Mouse (Mus musculus) gastrocnemius, adult 2 months (tissue): ENCODE measurements around the gene Frmd4a. TPM values are rescaled to one million over a fixed set of nuclear protein-coding genes. Genes with fewer than 3 reads are reported as not detected.

Source experiments
- DNase-seq: peaks from one replicate; pipeline ENCODE4 v3.0.0; 2022
- H3K27ac ChIP-seq: fragments of 200-600 bp; 2 replicates; pipeline ENCODE4 v1.8.1; 2022; ENCODE audit warnings: mild to moderate bottlenecking
- H3K4me3 ChIP-seq: fragments of 200-600 bp; 2 replicates; pipeline ENCODE4 v1.8.1; 2022; ENCODE audit warnings: mild to moderate bottlenecking, moderate library complexity
- CTCF ChIP-seq: fragments of 200-600 bp; IDR thresholded peaks from 2 replicates; pipeline ENCODE4 v1.8.1; 2022; ENCODE audit warnings: antibody characterized with exemption, mild to moderate bottlenecking, moderate library complexity
- intact Hi-C: fragments of 180-260 bp; cut with DNase I; formaldehyde crosslinking; loops from one replicate; pipeline ENCODE4 v1.15.1; 2025
- total RNA-seq, 2 experiments: library from RNA; stranded (reverse); gene quantifications; 2 replicates each; pipeline ENCODE4 v1.2.3; 2021

Frmd4a gene
- total RNA-seq, 2 experiments from 2014 or later = 2.4 to 4.2 TPM

- H3K4me3 ChIP-seq = no peak overlapping the region
- no peak overlapping the region for H3K27ac ChIP-seq
- no peak for DNase-seq
- no peak for TF ChIP-seq CTCF
- intact Hi-C loops = no loop called here
These were observed 172.8 kb downstream of the Frmd4a start for GRCm38 (mm10) chr2:4190345-4190744.

- no peak for DNase-seq
- intact Hi-C loops = no loop called here
- Histone ChIP-seq H3K4me3 (no peak overlapping the region), H3K27ac (no peak overlapping the region)
- TF ChIP-seq CTCF = no peak
These were observed 173.5 kb downstream of the Frmd4a start for GRCm38 (mm10) chr2:4190995-4191394.

GRCm38 (mm10) chr2:4193206-4193605, 175.7 kb downstream of the Frmd4a start:
- DNase-seq = no peak

GRCm38 (mm10) chr2:4194324-4195014, 177.0 kb downstream of the Frmd4a start:
- no peak overlapping the region for H3K4me3 ChIP-seq
- H3K27ac ChIP-seq = no peak overlapping the region
- TF ChIP-seq CTCF = no peak
- intact Hi-C loops = no loop called here
- no peak for DNase-seq

More at GRCm38 (mm10) chr2:4193206-4193605, 175.7 kb downstream of the Frmd4a start:
- Histone ChIP-seq H3K4me3 (no peak overlapping the region), H3K27ac (no peak overlapping the region)
- intact Hi-C loops = no loop called here
- TF ChIP-seq CTCF = no peak

- no peak for DNase-seq
- TF ChIP-seq CTCF = no peak
- Histone ChIP-seq H3K27ac (no peak overlapping the region), H3K4me3 (no peak overlapping the region)
- intact Hi-C loops = no loop called here
These were observed 178.5 kb downstream of the Frmd4a start for GRCm38 (mm10) chr2:4196041-4196440.

- no peak for TF ChIP-seq CTCF
- intact Hi-C loops = no loop called here
- H3K27ac ChIP-seq = no peak overlapping the region
- H3K4me3 ChIP-seq = no peak overlapping the region
- no peak for DNase-seq
These were observed 191.7 kb downstream of the Frmd4a start for GRCm38 (mm10) chr2:4209234-4209633.

GRCm38 (mm10) chr2:4222497-4222828, 204.9 kb downstream of the Frmd4a start:
- DNase-seq = no peak
- Histone ChIP-seq H3K27ac (no peak overlapping the region), H3K4me3 (no peak overlapping the region)
- intact Hi-C loops = no loop called here
- TF ChIP-seq CTCF = no peak

GRCm38 (mm10) chr2:4223316-4223715, 205.8 kb downstream of the Frmd4a start:
- no peak for TF ChIP-seq CTCF
- DNase-seq = no peak
- Histone ChIP-seq H3K4me3 (no peak overlapping the region), H3K27ac (no peak overlapping the region)
- intact Hi-C loops = no loop called here

- no peak for DNase-seq
- intact Hi-C loops = no loop called here
- H3K4me3 ChIP-seq = no peak overlapping the region
- H3K27ac ChIP-seq = no peak overlapping the region
- TF ChIP-seq CTCF = no peak
These were observed 209.5 kb downstream of the Frmd4a start for GRCm38 (mm10) chr2:4226941-4227558.

GRCm38 (mm10) chr2:4227563-4227962, 210.0 kb downstream of the Frmd4a start:
- no peak for TF ChIP-seq CTCF
- H3K27ac ChIP-seq = no peak overlapping the region
- no peak overlapping the region for H3K4me3 ChIP-seq
- DNase-seq = no peak
- intact Hi-C loops = no loop called here

- intact Hi-C loops = no loop called here
- Histone ChIP-seq H3K27ac (no peak overlapping the region), H3K4me3 (no peak overlapping the region)
- TF ChIP-seq CTCF = no peak
- DNase-seq = no peak
These were observed 211.0 kb downstream of the Frmd4a start for GRCm38 (mm10) chr2:4228510-4228909.

- Histone ChIP-seq H3K27ac (no peak overlapping the region), H3K4me3 (no peak overlapping the region)
- no peak for TF ChIP-seq CTCF
- no peak for DNase-seq
- intact Hi-C loops = no loop called here
These were observed 214.8 kb downstream of the Frmd4a start for GRCm38 (mm10) chr2:4232335-4232734.

GRCm38 (mm10) chr2:4232761-4233322, 215.3 kb downstream of the Frmd4a start:
- H3K4me3 ChIP-seq = no peak overlapping the region
- intact Hi-C loops = no loop called here
- no peak for DNase-seq

GRCm38 (mm10) chr2:4237686-4238085, 220.2 kb downstream of the Frmd4a start:
- TF ChIP-seq CTCF = no peak
- intact Hi-C loops = no loop called here
- Histone ChIP-seq H3K27ac (no peak overlapping the region), H3K4me3 (no peak overlapping the region)
- DNase-seq = no peak

More at GRCm38 (mm10) chr2:4232761-4233322, 215.3 kb downstream of the Frmd4a start:
- no peak overlapping the region for H3K27ac ChIP-seq
- no peak for TF ChIP-seq CTCF
